23 mouse cellular contexts compared by ENCODE assay signal in the genomic region with DNA sequence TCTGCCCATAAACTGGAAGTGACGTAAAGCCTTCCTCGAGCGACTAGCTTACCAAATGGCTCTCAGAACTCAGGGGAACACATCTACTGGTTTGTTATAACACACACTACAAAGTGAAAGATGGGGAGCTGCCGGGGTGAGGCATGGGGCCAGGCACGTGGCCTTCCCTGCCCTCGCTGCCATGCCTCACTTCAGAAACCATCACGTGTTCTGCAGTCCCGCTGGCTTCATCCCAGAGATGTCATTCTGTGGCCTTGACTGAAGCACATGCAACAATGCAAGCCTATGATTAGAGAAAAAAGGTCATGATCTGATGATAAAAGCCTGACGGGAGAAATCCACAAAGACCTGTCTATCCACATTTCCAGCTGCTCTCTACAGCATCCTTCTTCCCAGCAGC. TPM values are rescaled to one million over a fixed set of nuclear protein-coding genes. Genes with fewer than 3 reads are reported as not detected.
DNase-seq lines count a peak whose midpoint lies in the region; ATAC-seq lines count a peak whose summit lies in the region.
"Had no signal": no experiment of that assay in that cellular context is flagged by ENCODE, and none has a peak within 500 bp of the region (broad histone marks: within the 10 kb centered on the region; RNA-seq: fewer than 3 reads in every experiment).

No protein-coding gene starts in this region.

- ATAC-seq in cerebellum, adult (ENCODE audit: insufficient number of reproducible peaks, low FRiP score, low TSS enrichment): no peak
- ATAC-seq: CD4-positive, CD25-positive, alpha-beta regulatory T cell, adult 4 months; forebrain, embryonic 13.5 days; midbrain, embryonic 15.5 days had no signal

- DNase-seq in ovary, adult 18-20 months (ENCODE audit: low spot score): peak; percentile 20
- no peak for DNase-seq in ovary, postnatal 10 days (ENCODE audit: low spot score)
- peak; percentile 2 for DNase-seq in adipocyte (ENCODE audit: low spot score)
- DNase-seq in adrenal gland, postnatal 14 days: peak; percentile 83
- no peak for DNase-seq in Muller cell, postnatal 12 days (ENCODE audit: inconsistent ontology term)
- DNase-seq in urinary bladder, postnatal 10 days (ENCODE audit: low spot score): no peak
- DNase-seq: cerebellum, adult 2 months; cerebellum, postnatal 14 days; gastrocnemius, postnatal 14 days; heart, postnatal 14 days; kidney, adult 2 months; kidney, postnatal 4 days; layer of hippocampus, postnatal 36 days; lung, embryonic 14.5 days; lung, postnatal 14 days; thymus, postnatal 4 days had no signal

RNA-seq across cellular contexts. Expression of a gene that starts 12.9 kb away (rescaled TPM):
- total RNA-seq in adrenal gland, postnatal 14 days (2021): 37.1 and 39.0 TPM in 2 replicates

RNA-seq across cellular contexts. Expression of a gene that starts 18.2 kb away (rescaled TPM):
- total RNA-seq in adrenal gland, postnatal 14 days (2021): 0.67 TPM in 1 of 2 replicates, not detected in the other
- total RNA-seq: gastrocnemius, postnatal 14 days; heart, postnatal 14 days; layer of hippocampus, adult 8-10 months; layer of hippocampus, postnatal 36 days; left cerebral cortex, postnatal 10 days had no signal

RNA-seq across cellular contexts. Expression of a gene that starts 20.9 kb away (rescaled TPM):
- total RNA-seq in adrenal gland, postnatal 14 days (2021): 0.63 and 0.64 TPM in 2 replicates

RNA-seq across cellular contexts. Expression of a gene that starts 42.2 kb away (rescaled TPM):
- total RNA-seq in adrenal gland, postnatal 14 days (2021): 314 and 338 TPM in 2 replicates

RNA-seq across cellular contexts. Expression of a gene that starts 46.5 kb away (rescaled TPM):
- total RNA-seq in adrenal gland, postnatal 14 days (2021): not detected in 2 replicates
- total RNA-seq: granulocyte monocyte progenitor cell, adult 5-6 weeks; heart, postnatal 14 days; layer of hippocampus, adult 8-10 months; layer of hippocampus, postnatal 36 days; left cerebral cortex, postnatal 10 days had no signal

Comparison
In these comparisons a context has a peak if more than half of its experiments do, and no peak if none do; other contexts are left out.
1. DNase-seq: peak in ovary, adult 18-20 months (single experiment), adipocyte (single experiment) and adrenal gland, postnatal 14 days (single experiment); none in ovary, postnatal 10 days (single experiment), Muller cell, postnatal 12 days (single experiment) and urinary bladder, postnatal 10 days (single experiment).